Mouse (Mus musculus): ENCODE data around the gene Ttn. TPM values are rescaled to one million over a fixed set of nuclear protein-coding genes. Genes with fewer than 3 reads are reported as not detected.

Gene Ttn
- total RNA-seq, 2 experiments from 2014 or later: 0.02 to 0.09 TPM

- peak; percentile 28 for ATAC-seq (replicated peaks; ENCODE audit: low FRiP score, low TSS enrichment, poor library complexity, severe bottlenecking)
Observed at GRCm38 (mm10) chr2:76674725-76675427, 307.5 kb downstream of the Ttn start, which contains the start of gene Plekha3. Plekha3 (plus strand) TSS chr2:76675281.

GRCm38 (mm10) chr2:76673472-76674081, 308.8 kb downstream of the Ttn start:
- peak; percentile 64 for ATAC-seq (replicated peaks; ENCODE audit: low FRiP score, low TSS enrichment, poor library complexity, severe bottlenecking)

- ATAC-seq (replicated peaks; ENCODE audit: low FRiP score, low TSS enrichment, poor library complexity, severe bottlenecking): peak; percentile 93
Observed at GRCm38 (mm10) chr2:76672966-76673392, 309.4 kb downstream of the Ttn start, which contains the start of gene Fkbp7. Fkbp7 (minus strand) TSS chr2:76673116.

- ATAC-seq (replicated peaks; ENCODE audit: low FRiP score, low TSS enrichment, poor library complexity, severe bottlenecking): no peak
Observed at GRCm38 (mm10) chr2:76672134-76672745, 310.1 kb downstream of the Ttn start.

GRCm38 (mm10) chr2:76671641-76672040, 310.7 kb downstream of the Ttn start:
- ATAC-seq (replicated peaks; ENCODE audit: low FRiP score, low TSS enrichment, poor library complexity, severe bottlenecking): no peak

- ATAC-seq (replicated peaks; ENCODE audit: low FRiP score, low TSS enrichment, poor library complexity, severe bottlenecking): no peak
Observed at GRCm38 (mm10) chr2:76667200-76667599, 315.1 kb downstream of the Ttn start.

GRCm38 (mm10) chr2:76665531-76665930, 316.8 kb downstream of the Ttn start:
- ATAC-seq (replicated peaks; ENCODE audit: low FRiP score, low TSS enrichment, poor library complexity, severe bottlenecking): no peak

GRCm38 (mm10) chr2:76659419-76659818, 322.9 kb downstream of the Ttn start:
- no peak for ATAC-seq (replicated peaks; ENCODE audit: low FRiP score, low TSS enrichment, poor library complexity, severe bottlenecking)

GRCm38 (mm10) chr2:76658551-76658950, 323.8 kb downstream of the Ttn start:
- ATAC-seq (replicated peaks; ENCODE audit: low FRiP score, low TSS enrichment, poor library complexity, severe bottlenecking): no peak

GRCm38 (mm10) chr2:76655982-76656381, 326.4 kb downstream of the Ttn start:
- peak; percentile 79 for ATAC-seq (replicated peaks; ENCODE audit: low FRiP score, low TSS enrichment, poor library complexity, severe bottlenecking)

GRCm38 (mm10) chr2:76655444-76655843, 326.9 kb downstream of the Ttn start:
- no peak for ATAC-seq (replicated peaks; ENCODE audit: low FRiP score, low TSS enrichment, poor library complexity, severe bottlenecking)

GRCm38 (mm10) chr2:76654646-76655045, 327.7 kb downstream of the Ttn start:
- no peak for ATAC-seq (replicated peaks; ENCODE audit: low FRiP score, low TSS enrichment, poor library complexity, severe bottlenecking)

Other genes starting within 250 kb of the Ttn start
- gene Ccdc141, start 188.1 kb upstream of the Ttn start, total RNA-seq (2014; fragmentation: Nextera tagmentation): 0.48 and 3.9 TPM in 2 replicates
- 0.47 and 0.88 TPM in 2 replicates for gene Ccdc141, start 188.1 kb upstream of the Ttn start, total RNA-seq (2017)